Mouse (Mus musculus): ENCODE results near the gene Fcgr4. TPM values are rescaled to one million over a fixed set of nuclear protein-coding genes. Genes with fewer than 3 reads are reported as not detected.

Gene Fcgr4
- total RNA-seq, 2 experiments from 2014 or later, result not detected

- TF ChIP-seq CTCF (conservative IDR thresholded peaks at IDR 0.05), result no peak
- no peak for DNase-seq (ENCODE audit: low spot score in 2 of 2)
- H3K27ac ChIP-seq, result no peak overlapping the region
- H3K4me3 ChIP-seq, result no peak overlapping the region
These were observed 29.1 kb upstream of the Fcgr4 start for GRCm38 (mm10) chr1:170989656-170990055.

- peak; percentile 79 for TF ChIP-seq CTCF (conservative IDR thresholded peaks at IDR 0.05)
- H3K27ac ChIP-seq, result no peak overlapping the region
- no peak overlapping the region for H3K4me3 ChIP-seq
- peak; percentile 38 to 48 for DNase-seq (ENCODE audit: low spot score in 2 of 2)
These were observed 26.2 kb upstream of the Fcgr4 start for GRCm38 (mm10) chr1:170992550-170992949.

GRCm38 (mm10) chr1:170996034-170996433, 22.7 kb upstream of the Fcgr4 start:
- no peak for TF ChIP-seq CTCF (conservative IDR thresholded peaks at IDR 0.05)
- H3K4me3 ChIP-seq, result no peak overlapping the region
- H3K27ac ChIP-seq, result no peak overlapping the region
- DNase-seq (ENCODE audit: low spot score in 2 of 2), result no peak

GRCm38 (mm10) chr1:170996753-170997152, 22.0 kb upstream of the Fcgr4 start:
- Histone ChIP-seq H3K4me3 (no peak overlapping the region), H3K27ac (no peak overlapping the region)
- DNase-seq (ENCODE audit: low spot score in 2 of 2), result peak; percentile 49 to 64
- peak; percentile 85 for TF ChIP-seq CTCF (conservative IDR thresholded peaks at IDR 0.05)

- TF ChIP-seq CTCF (conservative IDR thresholded peaks at IDR 0.05), result no peak
- H3K27ac ChIP-seq, result peak overlapping the region; percentile 56
- peak overlapping the region; percentile 46 for H3K4me3 ChIP-seq
- peak; percentile 20 to 61 for DNase-seq (ENCODE audit: low spot score in 2 of 2)
These were observed 20.7 kb upstream of the Fcgr4 start for GRCm38 (mm10) chr1:170997756-170998655.

- H3K27ac ChIP-seq, result no peak overlapping the region
These were observed 18.9 kb upstream of the Fcgr4 start for GRCm38 (mm10) chr1:170999811-171000210.

GRCm38 (mm10) chr1:171005081-171005480, 13.6 kb upstream of the Fcgr4 start:
- no peak overlapping the region for H3K27ac ChIP-seq
- H3K4me3 ChIP-seq, result no peak overlapping the region
- DNase-seq (ENCODE audit: low spot score in 2 of 2), result no peak
- no peak for TF ChIP-seq CTCF (conservative IDR thresholded peaks at IDR 0.05)

More at GRCm38 (mm10) chr1:170999811-171000210, 18.9 kb upstream of the Fcgr4 start:
- DNase-seq (ENCODE audit: low spot score in 2 of 2), result no peak
- no peak overlapping the region for H3K4me3 ChIP-seq
- no peak for TF ChIP-seq CTCF (conservative IDR thresholded peaks at IDR 0.05)

GRCm38 (mm10) chr1:171005586-171005985, 13.1 kb upstream of the Fcgr4 start:
- H3K27ac ChIP-seq, result no peak overlapping the region
- DNase-seq (ENCODE audit: low spot score in 2 of 2), result no peak
- no peak overlapping the region for H3K4me3 ChIP-seq
- no peak for TF ChIP-seq CTCF (conservative IDR thresholded peaks at IDR 0.05)

- Histone ChIP-seq H3K4me3 (no peak overlapping the region), H3K27ac (no peak overlapping the region)
- no peak for DNase-seq (ENCODE audit: low spot score in 2 of 2)
- TF ChIP-seq CTCF (conservative IDR thresholded peaks at IDR 0.05), result no peak
These were observed 12.4 kb upstream of the Fcgr4 start for GRCm38 (mm10) chr1:171006335-171006734.

GRCm38 (mm10) chr1:171006905-171007304, 11.8 kb upstream of the Fcgr4 start:
- Histone ChIP-seq H3K4me3 (no peak overlapping the region), H3K27ac (no peak overlapping the region)
- peak; percentile 51 for TF ChIP-seq CTCF (conservative IDR thresholded peaks at IDR 0.05)
- no peak for DNase-seq (ENCODE audit: low spot score in 2 of 2)

GRCm38 (mm10) chr1:171011733-171012132, 7.0 kb upstream of the Fcgr4 start:
- no peak for TF ChIP-seq CTCF (conservative IDR thresholded peaks at IDR 0.05)
- DNase-seq (ENCODE audit: low spot score in 2 of 2), result no peak
- Histone ChIP-seq H3K27ac (no peak overlapping the region), H3K4me3 (no peak overlapping the region)

GRCm38 (mm10) chr1:171016676-171017356, 1.9 kb upstream of the Fcgr4 start:
- DNase-seq (ENCODE audit: low spot score in 2 of 2), result no peak
- H3K27ac ChIP-seq, result no peak overlapping the region
- no peak for TF ChIP-seq CTCF (conservative IDR thresholded peaks at IDR 0.05)
- no peak overlapping the region for H3K4me3 ChIP-seq

GRCm38 (mm10) chr1:171017468-171018158, 1.1 kb upstream of the Fcgr4 start:
- H3K27ac ChIP-seq, result no peak overlapping the region
- no peak for DNase-seq (ENCODE audit: low spot score in 2 of 2)
- no peak overlapping the region for H3K4me3 ChIP-seq
- TF ChIP-seq CTCF (conservative IDR thresholded peaks at IDR 0.05), result no peak
